Mouse (Mus musculus) C2C12 (cell line): ENCODE results near the gene Madd. TPM values are rescaled to one million over a fixed set of nuclear protein-coding genes. Genes with fewer than 3 reads are reported as not detected.

Experiments used
- H3K27me3 ChIP-seq: one replicate; pipeline ENCODE4 v1.6.1; 2011; ENCODE audit not compliant: control insufficient read depth, insufficient read depth, insufficient read length
- H3K36me3 ChIP-seq: one replicate; pipeline ENCODE4 v1.6.1; 2011; ENCODE audit not compliant: control insufficient read depth, insufficient read depth
- H3K4me3 ChIP-seq: one replicate; pipeline ENCODE4 v1.5.1; 2011; ENCODE audit warnings: mild to moderate bottlenecking, control low read depth; ENCODE audit not compliant: poor library complexity, insufficient read depth, severe bottlenecking
- H3K79me2 ChIP-seq: one replicate; pipeline ENCODE4 v1.6.1; 2011; ENCODE audit not compliant: control insufficient read depth, insufficient read depth
- H3K79me3 ChIP-seq: one replicate; pipeline ENCODE4 v1.6.1; 2011; ENCODE audit warnings: low read depth, control low read depth
- H3ac ChIP-seq: one replicate; pipeline ENCODE3; 2011; ENCODE audit warnings: low read depth; ENCODE audit not compliant: control insufficient read depth, insufficient read length
- CEBPB ChIP-seq: IDR thresholded peaks from one replicate; pipeline ENCODE4 v1.6.1; 2011; ENCODE audit warnings: low read depth, mild to moderate bottlenecking, control low read depth, moderate library complexity
- CTCF ChIP-seq: IDR thresholded peaks from one replicate; pipeline ENCODE4 v1.5.1; 2011; ENCODE audit not compliant: control insufficient read depth, insufficient read depth, insufficient read length
- FOSL1 ChIP-seq: IDR thresholded peaks from one replicate; pipeline ENCODE4 v1.8.0; 2011; ENCODE audit warnings: mild to moderate bottlenecking, low read length; ENCODE audit not compliant: poor library complexity, insufficient read depth, severe bottlenecking
- MAX ChIP-seq: IDR thresholded peaks from one replicate; pipeline ENCODE4 v1.6.1; 2011; ENCODE audit warnings: mild to moderate bottlenecking, control low read depth
- MYOD1 ChIP-seq: IDR thresholded peaks from one replicate; pipeline ENCODE4 v1.6.1; 2011; ENCODE audit warnings: low read depth; ENCODE audit not compliant: control insufficient read depth, insufficient read length
- MYOG ChIP-seq: IDR thresholded peaks from one replicate; pipeline ENCODE4 v1.6.1; 2011; ENCODE audit not compliant: control insufficient read depth, insufficient read length; ENCODE audit errors: extremely low read depth
- USF1 ChIP-seq: IDR thresholded peaks from one replicate; pipeline ENCODE4 v1.6.1; 2011; ENCODE audit warnings: low read depth, mild to moderate bottlenecking, control low read depth, moderate library complexity
- polyA plus RNA-seq: library from polyadenylated mRNA; unstranded; fragments of >200 nt; fragmentation: generic; extraction: Trizol; gene quantifications from one replicate; pipeline ENCODE4 v1.2.1, GENCODE M21; 2012; ENCODE audit warnings: missing spikeins

Gene Madd
- polyA plus RNA-seq, 1 experiment, result 4.9 TPM

GRCm38 (mm10) chr2:91143401-91143800, 40.2 kb downstream of the Madd start:
- no peaks in the 10 kb centered on the region for H3K27me3 ChIP-seq
- TF ChIP-seq USF1, result no peak
- no peak for TF ChIP-seq FOSL1
- no peak for TF ChIP-seq MYOD1
- no peak for TF ChIP-seq CTCF
- TF ChIP-seq MAX, result no peak
- TF ChIP-seq CEBPB, result no peak
- TF ChIP-seq MYOG, result no peak
- peaks cover 8% of the 10 kb centered on the region for H3K36me3 ChIP-seq
- H3ac ChIP-seq, result no peak overlapping the region
- no peaks in the 10 kb centered on the region for H3K79me3 ChIP-seq
- H3K4me3 ChIP-seq, result no peak overlapping the region
- H3K79me2 ChIP-seq, result no peaks in the 10 kb centered on the region

- peaks cover 12% of the 10 kb centered on the region for H3K36me3 ChIP-seq
- no peaks in the 10 kb centered on the region for H3K79me3 ChIP-seq
- no peak overlapping the region for H3K4me3 ChIP-seq
Measured at GRCm38 (mm10) chr2:91142920-91143319, 40.7 kb downstream of the Madd start.

GRCm38 (mm10) chr2:91139764-91140163, 43.9 kb downstream of the Madd start:
- no peak overlapping the region for H3ac ChIP-seq
- H3K79me2 ChIP-seq, result no peaks in the 10 kb centered on the region
- no peaks in the 10 kb centered on the region for H3K27me3 ChIP-seq
- no peaks in the 10 kb centered on the region for H3K79me3 ChIP-seq
- TF ChIP-seq CTCF (no peak), FOSL1 (no peak), MYOG (no peak), MAX (no peak)
- no peak overlapping the region for H3K4me3 ChIP-seq
- peaks cover 5% of the 10 kb centered on the region for H3K36me3 ChIP-seq

More at GRCm38 (mm10) chr2:91142920-91143319, 40.7 kb downstream of the Madd start:
- Histone ChIP-seq H3K79me2 (no peaks in the 10 kb centered on the region), H3K27me3 (no peaks in the 10 kb centered on the region), H3ac (no peak overlapping the region)
- TF ChIP-seq CEBPB (no peak), USF1 (no peak), CTCF (no peak), FOSL1 (no peak), MYOD1 (no peak), MAX (no peak), MYOG (no peak)

- no peak for TF ChIP-seq USF1
- no peak for TF ChIP-seq MAX
- TF ChIP-seq CEBPB, result no peak
- no peak for TF ChIP-seq FOSL1
- TF ChIP-seq CTCF, result no peak
- TF ChIP-seq MYOG, result no peak
- no peak for TF ChIP-seq MYOD1
- Histone ChIP-seq H3K27me3 (no peaks in the 10 kb centered on the region), H3K36me3 (peaks cover 5% of the 10 kb centered on the region), H3K4me3 (no peak overlapping the region), H3ac (peak overlapping the region; percentile 12), H3K79me3 (no peaks in the 10 kb centered on the region), H3K79me2 (no peaks in the 10 kb centered on the region)
Measured at GRCm38 (mm10) chr2:91139311-91139710, 44.3 kb downstream of the Madd start.

- TF ChIP-seq CTCF (no peak), MYOG (no peak), MYOD1 (no peak), FOSL1 (no peak), USF1 (no peak), CEBPB (no peak), MAX (no peak)
- Histone ChIP-seq H3K79me3 (no peaks in the 10 kb centered on the region), H3K79me2 (no peaks in the 10 kb centered on the region), H3K4me3 (no peak overlapping the region), H3K36me3 (peaks cover 5% of the 10 kb centered on the region), H3ac (no peak overlapping the region), H3K27me3 (no peaks in the 10 kb centered on the region)
Measured at GRCm38 (mm10) chr2:91137481-91137880, 46.2 kb downstream of the Madd start.
